Mouse (Mus musculus) embryonic facial prominence, embryonic 14.5 days (tissue): ENCODE measurements at regions not wholly inside any gene's neighbourhood (a gene's known extent, or its start where the extent isn't known, plus 50 kb on each side); places are given as distances from the start of the nearest gene placed in this dataset.

ENCODE experiments used
- ATAC-seq: fragments of 200-750 bp; cut with Nextera tagmentation; 2 replicates; pipeline ENCODE4 v1.8.0; 2017; ENCODE audit warnings: low read depth, moderate number of reproducible peaks, moderate TSS enrichment
- DNase-seq: peaks from one replicate; pipeline ENCODE4 v3.0.0-alpha.2; 2015; ENCODE audit warnings: low spot score
- H3K27ac ChIP-seq: fragments of 300-500 bp; sonication (generic); replicated peaks from 2 replicates; pipeline ENCODE4 v1.5.1; 2014; ENCODE audit warnings: low read depth, mild to moderate bottlenecking, low read length, moderate library complexity
- H3K27me3 ChIP-seq: fragments of 300-500 bp; sonication (generic); replicated peaks from 2 replicates; pipeline ENCODE4 v1.6.1; 2014; ENCODE audit warnings: low read length; ENCODE audit not compliant: control insufficient read depth, insufficient read depth
- H3K36me3 ChIP-seq: fragments of 300-500 bp; sonication (generic); 2 replicates; pipeline ENCODE4 v1.6.1; 2014; ENCODE audit warnings: low read length, mixed read lengths; ENCODE audit not compliant: control insufficient read depth, insufficient read depth
- H3K4me1 ChIP-seq: fragments of 300-500 bp; sonication (generic); 2 replicates; pipeline ENCODE4 v1.6.1; 2014; ENCODE audit warnings: antibody characterized with exemption, low read length; ENCODE audit not compliant: control insufficient read depth, insufficient read depth
- H3K4me2 ChIP-seq: fragments of 300-500 bp; sonication (generic); 2 replicates; pipeline ENCODE4 v1.6.1; 2014; ENCODE audit warnings: low read depth, mild to moderate bottlenecking, low read length, moderate library complexity, mixed read lengths
- H3K4me3 ChIP-seq: fragments of 300-500 bp; sonication (generic); 2 replicates; pipeline ENCODE4 v1.5.1; 2014; ENCODE audit warnings: low read depth, mild to moderate bottlenecking, low read length
- H3K9ac ChIP-seq: fragments of 300-500 bp; sonication (generic); 2 replicates; pipeline ENCODE4 v1.6.1; 2014; ENCODE audit warnings: low read depth, mild to moderate bottlenecking, low read length, moderate library complexity, mixed read lengths
- H3K9me3 ChIP-seq: fragments of 300-500 bp; sonication (generic); 2 replicates; pipeline ENCODE4 v1.6.1; 2016; ENCODE audit warnings: low read length; ENCODE audit not compliant: control insufficient read depth
- WGBS: fragments of 180-500 bp; shearing (Covaris S2); extraction: QIAGEN DNeasy Blood & Tissue Kit; methylation state at CpG from one replicate; pipeline ENCODE4 v1.1.7; 2014; 5-methylcytosine and 5-hydroxymethylcytosine counted together

GRCm38 (mm10) chr13:6237201-6237600, 310.7 kb upstream of the Pitrm1 start:
- H3K36me3 ChIP-seq: no peaks in the 10 kb centered on the region
- ATAC-seq (no peak), DNase-seq (no peak)
- no peak overlapping the region for H3K4me3 ChIP-seq
- no peaks in the 10 kb centered on the region for H3K9me3 ChIP-seq
- H3K27me3 ChIP-seq: no peaks in the 10 kb centered on the region
- 84% methylated on average over 3 of the region's 3 CpGs for WGBS
- no peak overlapping the region for H3K4me2 ChIP-seq
- no peak overlapping the region for H3K9ac ChIP-seq
- no peaks in the 10 kb centered on the region for H3K4me1 ChIP-seq
- no peak overlapping the region for H3K27ac ChIP-seq

GRCm38 (mm10) chr13:6240855-6241254, 307.1 kb upstream of the Pitrm1 start:
- Histone ChIP-seq H3K9ac (no peak overlapping the region), H3K27me3 (no peaks in the 10 kb centered on the region), H3K9me3 (no peaks in the 10 kb centered on the region), H3K4me1 (no peaks in the 10 kb centered on the region), H3K27ac (no peak overlapping the region), H3K4me3 (no peak overlapping the region), H3K36me3 (no peaks in the 10 kb centered on the region), H3K4me2 (no peak overlapping the region)
- ATAC-seq: no peak
- DNase-seq: no peak
- WGBS: 46% methylated on average over 3 of the region's 3 CpGs

GRCm38 (mm10) chr13:6241472-6242123, 306.4 kb upstream of the Pitrm1 start:
- no peaks in the 10 kb centered on the region for H3K36me3 ChIP-seq
- H3K27ac ChIP-seq: no peak overlapping the region

GRCm38 (mm10) chr13:6250106-6250505, 297.8 kb upstream of the Pitrm1 start:
- no peaks in the 10 kb centered on the region for H3K36me3 ChIP-seq
- ATAC-seq (no peak), DNase-seq (no peak)

More at GRCm38 (mm10) chr13:6241472-6242123, 306.4 kb upstream of the Pitrm1 start:
- H3K4me3 ChIP-seq: no peak overlapping the region
- 87% methylated on average over 5 of the region's 5 CpGs for WGBS
- DNase-seq: no peak
- ATAC-seq: no peak
- no peak overlapping the region for H3K4me2 ChIP-seq
- H3K4me1 ChIP-seq: no peaks in the 10 kb centered on the region
- H3K27me3 ChIP-seq: no peaks in the 10 kb centered on the region
- no peak overlapping the region for H3K9ac ChIP-seq
- no peaks in the 10 kb centered on the region for H3K9me3 ChIP-seq

GRCm38 (mm10) chr13:6251025-6251862, 296.7 kb upstream of the Pitrm1 start:
- no peaks in the 10 kb centered on the region for H3K36me3 ChIP-seq
- H3K4me2 ChIP-seq: no peak overlapping the region
- no peak overlapping the region for H3K9ac ChIP-seq
- H3K27me3 ChIP-seq: no peaks in the 10 kb centered on the region
- peak overlapping the region; percentile 29; the same call in 1 of the 2 replicates for H3K27ac ChIP-seq
- 64% methylated on average over 4 of the region's 4 CpGs for WGBS
- H3K9me3 ChIP-seq: no peaks in the 10 kb centered on the region
- DNase-seq (peak; percentile 84), ATAC-seq (peak; percentile 87)
- no peak overlapping the region for H3K4me3 ChIP-seq
- H3K4me1 ChIP-seq: no peaks in the 10 kb centered on the region

More at GRCm38 (mm10) chr13:6250106-6250505, 297.8 kb upstream of the Pitrm1 start:
- no peaks in the 10 kb centered on the region for H3K27me3 ChIP-seq
- H3K27ac ChIP-seq: no peak overlapping the region
- no peak overlapping the region for H3K4me2 ChIP-seq
- 66% methylated on average over 3 of the region's 3 CpGs for WGBS
- no peaks in the 10 kb centered on the region for H3K9me3 ChIP-seq
- H3K4me3 ChIP-seq: no peak overlapping the region
- H3K9ac ChIP-seq: no peak overlapping the region
- H3K4me1 ChIP-seq: no peaks in the 10 kb centered on the region

- no peaks in the 10 kb centered on the region for H3K36me3 ChIP-seq
- H3K9ac ChIP-seq: no peak overlapping the region
- no peak overlapping the region for H3K27ac ChIP-seq
- no peak for DNase-seq
- no peaks in the 10 kb centered on the region for H3K27me3 ChIP-seq
- H3K4me1 ChIP-seq: no peaks in the 10 kb centered on the region
- 82% methylated on average over 3 of the region's 3 CpGs for WGBS
- no peak overlapping the region for H3K4me2 ChIP-seq
- ATAC-seq: no peak
- no peak overlapping the region for H3K4me3 ChIP-seq
- no peaks in the 10 kb centered on the region for H3K9me3 ChIP-seq
These were observed 295.8 kb upstream of the Pitrm1 start for GRCm38 (mm10) chr13:6252100-6252499.

- H3K27ac ChIP-seq: no peak overlapping the region
- no peaks in the 10 kb centered on the region for H3K4me1 ChIP-seq
- WGBS: 86% methylated on average over 5 of the region's 5 CpGs
- H3K27me3 ChIP-seq: no peaks in the 10 kb centered on the region
- H3K4me3 ChIP-seq: no peak overlapping the region
- no peak overlapping the region for H3K4me2 ChIP-seq
- no peak for DNase-seq
- no peaks in the 10 kb centered on the region for H3K9me3 ChIP-seq
- no peak overlapping the region for H3K9ac ChIP-seq
- H3K36me3 ChIP-seq: no peaks in the 10 kb centered on the region
- ATAC-seq: no peak
These were observed 292.6 kb upstream of the Pitrm1 start for GRCm38 (mm10) chr13:6255303-6255702.

- no peak for DNase-seq
- Histone ChIP-seq H3K9ac (no peak overlapping the region), H3K4me1 (no peaks in the 10 kb centered on the region), H3K36me3 (no peaks in the 10 kb centered on the region), H3K9me3 (no peaks in the 10 kb centered on the region), H3K4me2 (no peak overlapping the region), H3K4me3 (no peak overlapping the region), H3K27me3 (no peaks in the 10 kb centered on the region), H3K27ac (no peak overlapping the region)
- ATAC-seq: no peak
These were observed 292.0 kb upstream of the Pitrm1 start for GRCm38 (mm10) chr13:6255728-6256496.
